Mouse (Mus musculus) kidney, postnatal 36 days (tissue): ENCODE results near the gene Cdhr3.
"Not testable (repeated sequence)": the region's sequence is repeated elsewhere in the genome, so short reads cannot be mapped to it uniquely, and the experiment has no call there.

Source experiments
- DNase-seq, 2 experiments: peaks; one replicate each; pipeline ENCODE4 v3.0.0; 2021 to 2022; ENCODE audit warnings: mixed read lengths in 2 of 2

Gene Cdhr3

GRCm38 (mm10) chr12:33071901-33072672 is 20.6 kb downstream of the Cdhr3 start:
- peak in 1 of 2 experiments; percentile 17 for DNase-seq

DNA sequence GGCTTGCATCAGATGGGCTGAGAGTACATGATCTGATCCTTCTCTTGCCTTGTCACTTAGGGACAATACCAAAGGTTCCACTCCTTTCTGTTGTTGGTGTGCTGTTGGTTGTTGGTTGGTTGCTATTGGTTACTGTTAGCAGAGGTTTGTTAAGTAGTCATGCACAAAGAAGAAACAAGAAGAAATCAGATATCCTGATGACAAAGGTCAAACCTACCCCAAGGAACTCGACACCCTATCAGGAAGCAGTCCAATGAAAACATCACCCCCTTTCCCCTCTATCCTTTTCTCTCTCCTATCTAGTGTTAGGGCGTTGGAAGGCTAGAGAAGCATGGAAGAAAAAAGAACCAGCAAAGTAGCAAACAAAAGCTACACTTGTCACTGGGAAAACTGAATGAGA is 23.7 kb downstream of the Cdhr3 start:
- no peak for DNase-seq

DNA sequence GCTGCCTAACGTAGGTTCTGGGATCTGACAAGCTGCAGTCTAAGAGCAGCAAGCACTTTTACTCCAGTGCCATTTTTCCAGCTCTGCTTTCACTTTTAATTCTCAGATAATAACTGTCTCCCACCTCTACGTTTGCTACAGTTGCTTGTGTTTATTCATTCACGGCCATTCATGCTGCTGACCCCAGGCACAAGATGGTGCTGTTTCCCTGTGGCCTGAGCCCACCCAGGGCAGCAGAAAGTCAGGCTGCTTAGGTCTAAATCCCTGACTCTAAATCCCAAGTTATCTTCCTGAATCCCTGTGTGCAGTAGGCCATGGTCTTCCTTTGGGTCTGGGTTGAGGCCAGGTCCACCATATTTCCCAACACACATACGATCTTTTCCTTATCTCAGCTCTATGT is 26.3 kb downstream of the Cdhr3 start:
- no peak for DNase-seq

DNA sequence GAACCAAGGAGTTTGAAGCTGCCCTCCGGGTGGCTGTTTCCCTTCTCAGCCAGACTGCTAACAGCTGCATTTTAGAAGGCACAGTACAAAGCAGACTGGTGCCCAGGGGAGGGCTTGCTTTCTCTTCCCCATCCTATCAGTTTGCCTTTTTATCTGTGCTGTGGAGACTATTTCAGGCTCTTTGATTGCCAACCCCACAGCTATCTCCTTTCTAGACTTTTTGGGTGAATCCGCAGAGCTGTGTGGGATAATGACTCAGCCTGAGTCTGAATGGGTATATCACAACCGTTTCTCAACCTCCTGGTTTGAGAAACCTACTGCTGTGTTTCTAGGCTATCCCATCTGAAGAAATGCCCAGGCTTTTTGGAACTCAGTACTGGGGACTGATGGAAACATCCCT is 27.5 kb downstream of the Cdhr3 start:
- DNase-seq: no peak

DNA sequence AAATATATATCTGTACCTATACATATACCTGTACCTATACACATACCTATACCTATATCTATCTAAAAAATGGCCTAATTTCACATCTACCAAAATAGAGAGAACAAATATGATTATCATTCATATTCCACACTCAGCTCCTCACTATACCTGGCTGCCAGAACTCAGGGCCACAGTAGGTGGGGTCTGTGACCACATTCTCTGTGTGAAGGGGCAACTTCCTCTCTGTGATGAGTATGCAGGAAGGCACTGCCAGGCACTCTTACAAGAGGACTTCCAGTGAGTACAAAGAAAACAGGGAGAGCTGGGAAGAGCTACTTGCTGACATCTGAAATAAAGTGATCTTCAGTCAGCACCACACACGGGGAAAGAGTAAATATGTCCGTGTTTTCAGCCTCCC is 28.4 kb downstream of the Cdhr3 start:
- DNase-seq: no peak

- no peak for DNase-seq
Measured at GRCm38 (mm10) chr12:33063250-33063649, 29.4 kb downstream of the Cdhr3 start.

- DNase-seq: not testable (repeated sequence)
Measured at GRCm38 (mm10) chr12:33062379-33062778, 30.3 kb downstream of the Cdhr3 start.

DNA sequence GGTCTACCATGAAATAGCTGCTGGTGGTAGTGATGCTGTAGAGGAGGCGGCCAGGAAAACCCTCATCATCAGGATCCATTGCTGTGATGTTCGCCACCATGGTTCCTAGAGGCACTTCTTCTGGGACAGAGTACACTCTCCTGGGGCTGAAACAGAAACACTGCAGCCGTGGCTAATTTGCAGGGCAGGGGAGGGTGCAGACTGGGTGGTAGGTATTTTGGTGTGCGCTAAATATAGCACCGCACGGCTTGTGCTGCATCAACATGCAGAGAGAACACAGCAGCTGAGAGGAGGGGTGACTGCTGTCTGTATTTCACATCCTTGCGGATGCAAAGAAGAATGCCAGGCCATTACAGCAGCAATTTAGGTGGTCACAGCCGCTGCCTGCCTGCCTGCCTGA is 31.0 kb downstream of the Cdhr3 start:
- DNase-seq: no peak

GRCm38 (mm10) chr12:33057231-33058048 is 35.2 kb downstream of the Cdhr3 start:
- peak; percentile 40 to 58 for DNase-seq

- no peak for DNase-seq
Measured at GRCm38 (mm10) chr12:33056574-33056973, 36.1 kb downstream of the Cdhr3 start.

DNA sequence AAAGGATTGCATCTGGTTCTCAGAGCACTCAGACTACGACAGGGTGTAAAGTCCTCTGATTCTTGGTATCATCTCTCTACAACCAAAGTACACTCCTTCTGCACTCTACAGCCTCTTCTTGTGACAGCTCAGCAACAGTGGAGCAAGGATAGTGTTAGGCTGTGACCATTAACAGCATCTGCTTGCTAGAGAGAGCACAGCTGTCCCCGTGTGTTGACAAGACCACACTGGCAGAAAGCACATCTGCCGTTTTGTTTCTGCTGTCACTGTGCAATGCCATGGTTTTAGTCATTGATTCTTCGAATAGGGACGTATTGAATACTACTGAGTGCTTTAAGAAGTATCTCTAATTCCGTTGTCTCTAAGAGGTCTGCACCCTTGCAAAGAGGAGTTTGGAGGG is 36.6 kb downstream of the Cdhr3 start:
- no peak for DNase-seq

- DNase-seq: no peak
Measured at GRCm38 (mm10) chr12:33053746-33054145, 38.9 kb downstream of the Cdhr3 start.

DNA sequence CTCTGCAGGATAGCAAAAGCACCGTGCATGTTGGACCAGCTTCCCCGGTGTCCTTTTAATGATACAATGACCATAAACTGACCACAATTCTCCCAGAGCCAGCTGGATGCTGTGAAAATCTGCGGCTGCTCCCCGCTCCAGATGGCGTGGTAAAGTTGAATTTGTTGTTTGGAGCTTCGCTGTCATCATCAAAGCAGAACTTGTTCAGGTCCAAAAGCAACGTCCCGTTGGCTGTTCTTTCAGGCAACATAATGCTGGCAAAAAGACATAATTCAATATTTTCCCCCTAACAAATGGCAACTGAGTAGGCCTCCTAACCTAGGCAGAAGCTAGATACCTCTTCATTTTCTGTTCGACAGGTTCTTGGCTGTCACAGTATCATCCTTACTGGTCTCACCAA is 39.4 kb downstream of the Cdhr3 start:
- DNase-seq: no peak

- no peak for DNase-seq
Measured at GRCm38 (mm10) chr12:33048391-33048790, 44.3 kb downstream of the Cdhr3 start.

GRCm38 (mm10) chr12:33046434-33046833 is 46.2 kb downstream of the Cdhr3 start:
- no peak for DNase-seq

DNA sequence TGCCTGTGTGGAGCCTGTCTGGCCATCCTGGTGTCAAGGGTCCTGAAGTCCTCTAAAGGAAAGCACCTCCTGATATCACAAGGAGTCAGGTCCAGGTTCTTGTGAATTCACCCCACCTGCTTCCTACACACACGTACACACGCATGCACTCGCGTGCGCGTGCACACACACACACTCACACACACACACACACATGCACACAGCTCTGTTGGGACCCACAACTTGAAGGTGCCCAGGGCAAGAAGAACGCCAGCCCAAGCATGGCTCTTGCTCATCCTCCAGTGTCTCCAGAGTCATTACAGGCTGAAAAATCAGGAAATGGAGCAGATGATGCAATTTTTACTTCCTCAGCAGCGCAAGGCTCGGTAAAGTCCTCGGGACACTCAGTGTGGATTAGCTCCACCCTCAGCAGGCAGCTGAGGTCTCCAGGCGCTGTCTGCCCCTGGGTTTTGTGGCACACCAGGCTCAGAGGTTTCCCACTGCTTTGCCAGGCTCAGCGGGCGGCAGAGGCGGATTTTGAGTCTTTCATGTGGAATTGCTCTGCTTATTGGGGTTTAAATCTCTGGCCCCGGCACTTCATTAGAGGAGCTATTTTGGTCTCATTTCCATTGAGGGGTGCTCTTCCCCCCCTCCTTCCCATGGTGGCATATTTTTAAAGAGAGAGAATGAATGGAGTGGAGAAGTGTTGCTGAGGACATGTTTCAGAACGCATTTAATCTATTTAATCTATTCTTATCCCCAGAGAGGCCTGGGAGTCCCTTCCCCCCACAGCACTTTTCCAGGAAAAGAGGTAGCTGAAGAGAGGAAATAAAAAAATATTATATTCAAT is 46.9 kb downstream of the Cdhr3 start:
- DNase-seq: peak in 1 of 2 experiments; percentile 9

- no peak for DNase-seq
Measured at GRCm38 (mm10) chr12:33041476-33041875, 51.2 kb downstream of the Cdhr3 start.

- DNase-seq: no peak
Measured at GRCm38 (mm10) chr12:33040811-33041210, 51.9 kb downstream of the Cdhr3 start.

DNA sequence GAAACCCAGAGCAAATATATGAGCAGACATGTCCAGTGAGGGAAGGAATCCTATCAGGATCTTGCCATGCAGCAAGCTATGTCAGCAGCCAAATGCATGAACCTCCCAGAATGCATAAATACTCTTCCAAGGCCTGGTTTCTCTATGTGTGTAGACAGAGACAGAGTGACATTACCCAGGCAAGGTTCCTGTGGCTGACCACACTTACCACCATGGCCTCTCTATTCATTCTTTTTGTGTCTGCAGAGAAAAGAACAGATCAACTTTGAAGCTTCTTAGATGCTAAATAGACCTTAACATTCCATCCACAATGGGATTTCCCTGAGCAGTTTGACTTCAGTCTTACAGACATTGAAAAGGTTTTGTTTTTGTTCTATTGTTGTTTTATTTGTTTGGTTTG is 54.0 kb downstream of the Cdhr3 start:
- no peak for DNase-seq

- peak in 1 of 2 experiments; percentile 66 for DNase-seq
Measured at GRCm38 (mm10) chr12:33035719-33036521, 56.8 kb downstream of the Cdhr3 start.

DNA sequence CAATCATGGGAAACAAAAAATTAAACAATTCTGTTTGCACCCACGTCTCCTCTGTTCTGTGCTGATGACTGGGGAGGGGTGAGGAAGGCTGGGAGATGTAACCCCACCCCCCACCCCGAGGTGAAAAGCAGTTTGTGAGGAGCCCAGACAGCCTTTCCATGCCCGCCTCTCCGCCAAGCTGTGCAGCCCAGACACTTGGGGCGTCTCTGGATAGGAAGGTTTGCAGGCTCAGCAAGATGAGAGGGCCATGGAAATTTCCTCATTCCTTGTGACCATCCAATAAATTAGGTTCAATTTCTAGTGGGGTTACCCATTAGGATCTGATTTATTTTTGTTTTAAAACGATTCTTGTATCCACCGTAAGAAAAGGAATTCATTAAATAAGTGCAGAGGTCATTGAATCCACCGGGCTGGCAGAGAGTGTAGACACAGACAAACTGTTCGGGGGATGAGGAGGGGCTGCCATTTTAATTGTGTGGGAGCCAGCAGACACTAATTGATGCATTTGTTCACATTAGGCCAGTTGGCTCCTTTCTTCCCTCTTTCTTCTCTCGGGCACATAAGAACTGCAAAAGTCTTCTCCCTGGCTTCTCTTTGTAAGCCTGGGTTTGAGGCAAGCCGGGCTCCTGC is 57.5 kb downstream of the Cdhr3 start:
- no peak for DNase-seq
